Mouse (Mus musculus) left cerebral cortex, postnatal 25 days (tissue): Measurements from ENCODE around the gene Fam89a. TPM values are rescaled to one million over a fixed set of nuclear protein-coding genes. Genes with fewer than 3 reads are reported as not detected.

Source experiments
- DNase-seq, 2 experiments: peaks; one replicate each; pipeline ENCODE4 v3.0.0; 2022; ENCODE audit warnings: low spot score in 2 of 2, mixed read lengths in 1 of 2
- intact Hi-C: fragments of 180-260 bp; cut with DNase I; formaldehyde crosslinking; loops from one replicate; pipeline ENCODE4 v1.15.1; 2025
- total RNA-seq, 2 experiments: library from RNA; stranded (reverse); gene quantifications; 2 replicates each; pipeline ENCODE4 v1.2.3; 2021

Fam89a gene
- total RNA-seq, 2 experiments from 2014 or later, result 0.25 TPM; not detected in 1

DNA sequence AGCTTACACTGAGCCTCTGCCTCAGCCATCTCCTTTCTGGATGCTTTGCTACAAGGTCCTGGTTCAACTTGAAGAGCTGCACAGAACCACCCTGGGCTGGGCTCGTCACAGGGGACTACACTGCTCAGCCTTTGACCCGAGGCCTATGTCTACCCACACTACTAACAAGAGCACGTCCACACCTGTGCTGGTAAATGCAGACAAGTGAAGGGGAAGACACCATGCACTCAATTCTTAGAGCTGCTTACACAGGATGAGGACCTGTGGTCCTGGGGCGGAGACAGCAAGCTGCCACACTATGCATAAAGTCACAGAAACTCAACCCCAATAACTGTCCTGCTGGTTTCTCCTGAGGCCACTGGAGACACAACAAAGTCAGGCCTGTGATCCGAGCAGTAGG is 51.4 kb downstream of the Fam89a start:
- DNase-seq, result no peak
- intact Hi-C loops, result no loop called here

DNA sequence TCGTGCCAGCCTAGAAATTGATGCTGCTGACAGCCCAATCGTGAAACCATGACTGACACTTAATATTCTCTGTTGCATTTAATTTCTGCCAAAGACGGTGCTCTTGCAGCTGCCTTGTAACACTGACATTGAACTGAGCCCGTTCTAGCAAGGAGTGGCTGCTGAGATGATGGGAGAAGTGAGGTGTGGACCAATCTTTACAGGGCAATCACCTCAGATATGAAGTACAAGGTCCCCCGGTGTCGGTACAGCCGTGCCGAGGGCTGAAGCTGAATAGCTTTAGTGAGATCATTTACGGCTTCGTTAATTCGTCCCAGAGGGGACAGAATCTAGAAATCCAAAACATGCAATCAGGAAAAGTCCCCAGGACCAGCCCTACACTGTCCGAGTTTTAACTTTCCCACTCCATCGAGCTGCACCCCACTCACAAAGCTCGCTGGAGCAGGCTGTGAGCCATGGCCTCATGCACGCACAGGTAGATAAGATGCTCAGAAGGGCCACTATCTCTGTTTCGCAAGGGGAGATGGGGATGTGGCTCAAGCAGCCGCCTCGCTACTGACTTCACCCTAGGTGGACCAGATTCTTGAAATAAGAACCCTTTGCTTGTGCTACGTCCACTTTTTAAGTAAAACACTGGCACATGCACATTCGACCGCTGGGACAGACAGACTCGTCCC is 56.1 kb downstream of the Fam89a start:
- no peak for DNase-seq
- intact Hi-C loops, result no loop called here

DNA sequence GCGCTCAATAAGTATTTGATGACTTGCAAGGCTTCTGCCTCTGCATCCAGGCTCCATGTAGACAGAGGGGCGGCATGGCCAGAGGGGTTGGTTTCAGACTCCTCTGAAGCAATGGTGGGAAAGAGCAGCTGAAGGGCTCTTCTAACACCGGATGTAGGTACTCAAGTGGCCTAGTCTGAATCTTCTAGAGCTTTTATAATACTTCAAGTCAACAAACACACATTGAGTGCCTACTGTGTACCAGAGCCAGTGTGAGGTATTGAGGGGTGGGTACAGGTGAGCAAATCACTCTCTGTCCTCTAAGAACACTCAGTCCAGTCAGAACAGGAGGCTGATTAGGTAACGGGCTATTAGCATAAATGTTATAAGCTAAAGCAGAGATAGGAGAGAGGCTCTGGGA is 59.9 kb downstream of the Fam89a start:
- no peak for DNase-seq
- intact Hi-C loops, result no loop called here

Other genes starting within 250 kb of the Fam89a start
- gene Cog2, start 231.1 kb downstream of the Fam89a start, total RNA-seq, result 10 to 100 TPM; 37.0 to 39.3 TPM
- gene Agt, start 182.1 kb downstream of the Fam89a start, total RNA-seq, result 10 to 100 TPM; 21.5 to 23.9 TPM
- gene Capn9, start 175.7 kb downstream of the Fam89a start, total RNA-seq, result under 1 TPM in 1 of 2 experiments, not detected in 1; 0.21 TPM
- 10 to 100 TPM; 50.5 to 55.8 TPM for gene 2310022B05Rik, start 88.5 kb downstream of the Fam89a start, total RNA-seq
- 10 to 100 TPM; 39.1 to 46.4 TPM for gene Ttc13, start 29.8 kb downstream of the Fam89a start, total RNA-seq
- gene Arv1, start 29.7 kb downstream of the Fam89a start, total RNA-seq, result 10 to 100 TPM; 11.1 to 11.4 TPM
- gene Trim67, start 41.3 kb upstream of the Fam89a start, total RNA-seq, result 1 to 10 TPM; 2.2 to 2.4 TPM
- 10 to 100 TPM; 49.6 to 55.2 TPM for gene Gnpat, start 111.2 kb upstream of the Fam89a start, total RNA-seq
- gene 2810004N23Rik, start 111.3 kb upstream of the Fam89a start, total RNA-seq, result 10 to 100 TPM; 20.3 to 21.6 TPM
- gene Exoc8, start 145.9 kb upstream of the Fam89a start, total RNA-seq, result 10 to 100 TPM; 36.2 to 38.9 TPM
- 10 to 100 TPM; 12.7 to 12.9 TPM for gene Sprtn, start 146.1 kb upstream of the Fam89a start, total RNA-seq
- 10 to 100 TPM; 67.3 to 67.5 TPM for gene Egln1, start 197.5 kb upstream of the Fam89a start, total RNA-seq